Mouse (Mus musculus) myocyte (in vitro differentiated cells): Measurements from ENCODE around the gene Rab3gap1.

ENCODE experiments used
- POLR2A ChIP-seq: IDR thresholded peaks from one replicate; pipeline ENCODE4 v1.6.1; 2011; ENCODE audit warnings: low read depth, mild to moderate bottlenecking, control low read depth, moderate library complexity; ENCODE audit not compliant: insufficient read length
- POLR2AphosphoS2 ChIP-seq: IDR thresholded peaks from one replicate; pipeline ENCODE4 v1.6.1; 2011; ENCODE audit warnings: low read depth, control low read depth; ENCODE audit not compliant: insufficient read length
- TCF3 ChIP-seq: IDR thresholded peaks from one replicate; pipeline ENCODE4 v1.6.1; 2011; ENCODE audit warnings: low read depth, control low read depth; ENCODE audit not compliant: insufficient read length
- USF1 ChIP-seq: IDR thresholded peaks from one replicate; pipeline ENCODE4 v1.6.1; 2011; ENCODE audit warnings: low read depth, mild to moderate bottlenecking, control low read depth, moderate library complexity

GRCm38 (mm10) chr1:127937277-127937676 is 68.7 kb downstream of the Rab3gap1 start:
- TF ChIP-seq USF1 (no peak), POLR2AphosphoS2 (no peak), POLR2A (no peak), TCF3 (no peak)
